Mouse (Mus musculus) regulatory T cell (primary cell): Measurements from ENCODE around the gene Tfe3.
"Not testable (repeated sequence)": the region's sequence is repeated elsewhere in the genome, so short reads cannot be mapped to it uniquely, and the experiment has no call there.

Experiments
- in situ Hi-C: fragments of 300-600 bp; cut with MboI, MseI; formaldehyde crosslinking; loops from one replicate; pipeline ENCODE4 v1.15.1; 2025; ENCODE audit warnings: high pct_unique_total_duplicates

The Tfe3 gene

DNA sequence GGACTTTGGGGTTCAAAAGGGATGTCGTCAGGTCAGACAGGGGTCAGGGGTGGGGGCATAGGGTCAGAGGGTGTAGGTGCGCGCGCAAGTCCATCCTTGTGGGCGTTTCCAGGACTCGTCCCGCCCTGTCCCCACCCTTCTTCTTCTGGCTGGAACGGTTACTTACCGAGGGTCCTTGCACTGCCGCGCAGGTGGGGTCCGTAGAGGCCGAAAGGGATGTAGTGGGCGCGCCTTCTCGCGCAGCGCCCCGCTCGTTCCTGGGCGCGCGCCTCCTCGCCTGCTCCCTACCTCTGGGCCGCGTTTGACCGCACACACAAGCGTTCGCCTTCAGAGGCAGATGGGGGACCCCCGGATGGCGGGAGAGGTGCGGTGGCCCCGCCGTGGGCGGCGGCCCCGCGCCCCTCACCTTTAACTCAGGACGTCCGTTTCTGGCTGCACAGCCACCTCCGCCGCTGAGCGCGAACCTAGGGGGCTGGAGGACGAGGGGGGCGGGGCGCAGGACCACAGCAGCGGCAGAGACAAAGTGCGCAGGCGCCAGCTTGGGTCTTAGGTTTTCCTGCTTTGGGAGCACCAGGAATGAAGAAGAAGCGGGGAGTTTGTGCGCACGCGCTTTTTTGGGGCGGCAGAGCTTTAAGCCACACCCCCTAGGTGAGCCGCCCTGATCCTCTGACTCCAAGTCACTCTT lies 11.8 kb upstream of the Tfe3 start, which contains the start of gene Ccdc120:
TSS of gene Ccdc120 (minus strand) at position 474 of the 685 bp plus-strand sequence.
- in situ Hi-C loops: no loop called here

DNA sequence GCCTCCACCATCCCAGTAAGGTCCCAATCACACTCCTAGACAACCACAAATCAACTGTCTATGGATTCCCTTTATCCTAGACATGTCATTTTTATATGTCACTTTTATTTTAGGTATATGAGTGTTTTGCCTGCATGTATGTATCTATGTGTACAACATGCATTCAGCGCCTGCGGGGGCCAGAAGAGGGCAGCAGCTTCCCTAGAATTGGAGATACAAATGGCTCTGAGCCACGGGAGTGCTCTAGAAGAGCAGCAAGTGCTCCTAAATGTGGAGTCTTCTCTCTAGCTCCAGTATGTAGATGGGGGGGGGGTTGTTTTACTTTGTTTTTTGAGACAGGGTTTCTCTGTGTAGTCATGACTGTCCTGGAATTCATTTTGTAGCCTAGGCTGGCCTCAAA lies 8.7 kb upstream of the Tfe3 start:
- in situ Hi-C loops: not testable (repeated sequence)

DNA sequence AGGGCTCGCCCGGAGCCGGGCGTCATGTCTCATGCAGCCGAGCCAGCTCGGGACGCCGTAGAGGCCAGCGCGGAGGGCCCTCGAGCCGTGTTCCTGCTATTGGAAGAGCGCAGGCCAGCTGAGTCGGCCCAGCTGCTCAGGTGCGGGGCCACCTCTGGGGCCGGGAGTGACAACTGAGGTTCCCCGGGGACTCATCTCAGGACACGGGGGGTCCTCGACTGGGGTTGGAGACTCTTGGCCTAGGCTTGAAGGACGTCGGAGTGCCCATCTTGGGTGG lies 499 bp downstream of the Tfe3 start:
- in situ Hi-C loops: no loop called here

- in situ Hi-C loops: no loop called here
Observed at GRCm38 (mm10) chrX:7763631-7764393, 1.5 kb downstream of the Tfe3 start.

DNA sequence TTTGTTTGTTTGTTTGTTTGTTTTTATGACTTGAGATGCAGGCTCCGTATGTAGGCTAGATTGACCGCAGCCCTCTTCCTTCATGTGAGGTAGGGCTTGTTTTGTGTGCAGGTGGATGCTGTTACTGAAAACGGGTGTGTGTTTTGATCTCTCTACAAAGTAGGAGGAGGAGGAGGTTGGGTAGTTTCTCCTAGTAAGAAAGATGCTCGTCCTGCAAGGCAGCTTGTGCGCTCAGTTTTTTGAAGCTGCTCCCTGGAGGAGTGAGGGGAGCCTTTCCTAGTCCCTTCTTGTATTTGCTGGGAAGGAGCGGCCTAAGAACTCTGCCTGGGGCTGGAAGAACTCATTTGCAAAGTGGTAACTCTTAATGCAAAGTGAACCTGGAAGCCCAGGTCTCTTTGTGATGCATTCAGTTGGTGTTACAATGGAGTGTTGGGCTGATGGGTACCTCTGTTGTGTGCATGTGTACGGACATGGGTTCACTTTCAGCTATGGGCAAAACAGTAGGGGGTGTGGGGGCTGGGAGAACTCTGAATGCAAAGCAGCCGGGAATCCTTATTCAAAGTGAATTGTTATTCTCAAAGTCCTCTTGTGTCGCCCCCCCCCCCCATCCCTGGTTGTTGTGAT lies 2.4 kb downstream of the Tfe3 start:
- in situ Hi-C loops: no loop called here

DNA sequence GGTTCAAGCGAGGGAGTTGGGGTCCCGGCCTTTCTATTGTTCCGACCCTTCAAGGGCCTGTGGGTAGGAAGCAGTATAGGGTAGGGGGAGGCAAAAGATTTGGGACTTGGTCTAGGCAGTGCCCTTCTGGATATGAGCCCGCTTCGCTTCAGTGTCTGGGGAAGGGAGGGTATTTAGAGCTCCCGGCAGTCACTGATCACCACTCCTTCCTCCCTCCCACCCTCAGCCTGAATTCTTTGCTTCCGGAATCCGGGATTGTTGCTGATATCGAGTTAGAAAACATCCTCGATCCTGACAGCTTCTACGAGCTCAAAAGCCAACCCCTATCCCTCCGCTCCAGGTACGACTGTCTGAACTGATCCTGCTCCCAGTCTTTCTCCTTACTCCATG lies 2.9 kb downstream of the Tfe3 start:
- in situ Hi-C loops: no loop called here

GRCm38 (mm10) chrX:7765764-7766163 lies 3.4 kb downstream of the Tfe3 start:
- in situ Hi-C loops: no loop called here

DNA sequence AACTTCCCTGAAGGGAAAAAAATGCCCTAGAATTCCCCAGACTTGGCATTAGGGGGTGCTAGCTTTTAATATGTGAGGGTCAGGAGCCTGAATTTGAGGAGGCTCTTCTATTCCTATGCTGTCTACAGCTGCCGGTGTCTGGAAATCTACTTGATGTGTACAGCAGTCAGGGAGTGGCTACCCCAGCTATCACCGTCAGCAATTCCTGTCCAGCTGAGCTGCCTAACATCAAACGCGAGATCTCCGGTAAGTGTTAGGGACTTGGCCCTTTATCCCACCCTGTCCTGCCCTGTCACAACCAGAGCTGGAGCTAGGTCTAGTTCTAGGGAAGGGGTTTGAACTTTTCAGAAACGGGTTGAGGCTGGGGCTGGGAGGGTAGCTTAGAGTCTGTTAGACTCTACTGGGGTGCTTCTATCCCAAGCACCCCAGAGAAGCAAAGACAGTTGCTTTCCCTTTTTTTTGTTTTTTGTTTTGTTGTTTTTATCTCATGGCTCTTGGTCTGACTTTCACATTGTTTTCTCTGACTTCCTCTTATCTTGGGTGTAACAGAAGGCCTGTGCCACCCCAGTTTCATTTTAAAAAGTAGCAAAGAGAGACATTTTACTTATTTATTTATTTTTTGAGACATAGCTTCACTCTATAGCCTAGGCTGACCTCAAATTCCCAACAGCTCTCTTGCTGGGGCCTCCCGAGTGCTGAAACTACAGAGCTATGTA lies 7.1 kb downstream of the Tfe3 start:
- in situ Hi-C loops: loop anchor here (10.0 kb wide), 1 partner anchor 335 kb away; no protein-coding TSS in a partner anchor

DNA sequence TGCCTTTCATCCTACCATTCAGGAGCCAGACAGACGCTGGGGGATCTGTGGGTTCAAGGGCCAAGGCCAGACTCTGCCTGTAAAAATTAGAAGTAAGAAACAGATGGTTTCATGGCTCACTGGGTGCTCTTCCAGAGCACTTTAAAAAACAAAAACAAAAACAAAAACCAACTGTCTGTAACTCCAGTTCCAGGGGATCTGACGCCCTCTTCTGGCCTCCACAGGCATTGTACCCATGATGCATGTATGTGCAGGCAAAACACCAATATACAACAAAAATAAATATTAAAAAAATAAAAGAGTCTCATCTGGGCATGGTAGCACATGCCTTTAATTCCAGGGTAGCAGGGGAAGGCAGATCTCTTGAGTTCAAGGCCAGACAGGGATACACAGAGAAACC lies 10.4 kb downstream of the Tfe3 start:
- in situ Hi-C loops: loop anchor here (10.0 kb wide), 1 partner anchor 338 kb away; no protein-coding TSS in a partner anchor

- in situ Hi-C loops: loop anchor here (10.0 kb wide), 1 partner anchor 341 kb away; no protein-coding TSS in a partner anchor
Observed at GRCm38 (mm10) chrX:7775501-7776205, 13.3 kb downstream of the Tfe3 start.

GRCm38 (mm10) chrX:7776329-7777082 lies 14.1 kb downstream of the Tfe3 start:
- in situ Hi-C loops: loop anchor here (10.0 kb wide), 1 partner anchor 342 kb away; no protein-coding TSS in a partner anchor

GRCm38 (mm10) chrX:7778450-7779244 lies 16.3 kb downstream of the Tfe3 start:
- in situ Hi-C loops: loop anchor here (10.0 kb wide), 1 partner anchor 344 kb away; no protein-coding TSS in a partner anchor

DNA sequence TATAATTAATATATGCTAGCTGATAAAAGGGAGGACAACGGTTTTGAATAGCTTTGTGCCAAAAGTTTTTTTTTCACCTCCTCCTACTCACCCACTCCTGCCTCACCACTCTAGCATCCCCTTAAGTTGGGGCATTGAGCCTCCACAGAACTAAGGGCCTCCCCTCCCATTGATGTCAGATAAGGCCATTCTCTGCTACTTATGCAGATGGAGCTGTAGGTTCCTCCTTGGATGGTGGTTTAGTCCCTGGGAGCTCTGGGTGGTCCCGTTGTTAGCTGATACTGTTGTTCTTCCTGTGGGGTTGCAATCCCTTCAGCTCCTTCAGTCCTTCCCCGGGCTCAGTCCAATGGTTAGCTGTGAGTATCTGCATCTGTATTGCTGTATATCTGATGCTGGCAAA lies 16.9 kb downstream of the Tfe3 start:
- in situ Hi-C loops: loop anchor here (10.0 kb wide), 1 partner anchor 344 kb away; no protein-coding TSS in a partner anchor

GRCm38 (mm10) chrX:7782603-7783092 lies 20.3 kb downstream of the Tfe3 start:
- in situ Hi-C loops: no loop called here

- in situ Hi-C loops: no loop called here
Observed at GRCm38 (mm10) chrX:7789542-7790136, 27.3 kb downstream of the Tfe3 start, which contains the start of gene Gripap1. Gripap1 (plus strand) TSS chrX:7789765.

GRCm38 (mm10) chrX:7790309-7790708 lies 27.9 kb downstream of the Tfe3 start:
- in situ Hi-C loops: no loop called here

DNA sequence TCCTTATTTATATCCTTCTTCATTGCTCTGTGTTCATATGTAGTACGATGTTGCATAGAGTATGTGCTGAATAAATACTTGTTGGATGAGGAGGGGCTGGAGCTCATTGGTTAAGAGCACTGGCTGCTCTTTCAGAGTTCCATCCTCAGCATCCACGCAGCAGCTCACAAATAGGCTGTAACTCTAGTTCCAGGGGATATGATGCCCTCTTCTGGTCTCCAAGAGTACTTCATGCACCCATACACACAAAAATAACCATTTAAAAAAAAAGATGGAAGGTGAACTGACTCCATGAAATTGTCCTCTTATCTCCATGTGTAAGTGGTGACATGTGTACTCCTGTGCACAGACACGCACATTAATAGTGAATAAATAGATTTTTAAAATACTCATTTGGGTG lies 31.0 kb downstream of the Tfe3 start:
- in situ Hi-C loops: no loop called here

DNA sequence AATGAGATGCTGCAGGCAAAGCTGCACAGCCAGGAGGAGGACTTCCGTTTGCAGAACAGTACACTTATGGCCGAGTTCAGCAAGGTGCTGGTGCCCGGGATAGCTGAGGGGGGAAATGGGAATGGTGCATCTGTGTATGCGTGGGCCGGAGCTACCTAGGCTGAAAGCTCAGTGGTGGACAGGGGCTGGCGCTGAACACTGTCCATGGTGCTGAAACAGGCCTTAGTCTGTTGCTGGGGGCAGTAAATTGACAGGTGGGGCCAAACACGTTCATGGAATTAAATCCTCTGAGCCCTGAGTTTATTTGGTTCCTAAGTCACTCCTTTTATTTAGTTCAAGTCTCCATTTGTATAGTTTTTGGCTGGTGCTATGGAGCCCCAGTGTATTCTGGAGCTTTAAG lies 32.7 kb downstream of the Tfe3 start:
- in situ Hi-C loops: no loop called here

DNA sequence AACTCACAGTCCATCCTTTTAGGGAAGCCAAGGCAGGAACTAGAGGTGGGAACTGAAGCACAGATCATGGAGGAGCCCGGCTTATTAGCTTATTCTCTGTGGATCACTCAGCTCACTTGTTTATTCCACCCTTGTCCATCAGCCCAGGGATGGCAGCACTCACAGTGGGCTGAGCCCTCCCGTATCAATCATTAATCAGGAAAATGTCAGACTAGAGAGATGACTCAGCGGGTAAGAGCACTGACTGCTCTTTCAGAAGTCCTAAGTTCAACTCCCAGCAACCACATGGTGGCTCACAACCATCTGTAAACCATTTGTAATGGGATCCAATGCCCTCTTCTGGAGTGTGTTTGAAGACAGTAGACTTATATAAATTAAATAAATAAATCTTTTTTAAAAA lies 35.0 kb downstream of the Tfe3 start:
- in situ Hi-C loops: no loop called here
